Mouse (Mus musculus): Measurements from ENCODE around the gene Klhl21. TPM values are rescaled to one million over a fixed set of nuclear protein-coding genes. Genes with fewer than 3 reads are reported as not detected.

Klhl21 gene
- total RNA-seq (2021): 10 to 100 TPM; 18.5 to 19.3 TPM
- long read RNA-seq, experiment 1, transcript Klhl21-201 (4 exons, 3,986 nt): major isoform, 9 of 17 reads
- long read RNA-seq, experiment 1, partial matches to known transcripts: 7 of 17 reads
- long read RNA-seq, experiment 1, other reads (novel, unspliced or antisense): 1 of 17 reads
- long read RNA-seq, experiment 2, transcript Klhl21-201 (4 exons, 3,986 nt): major isoform, 9 of 22 reads
- long read RNA-seq, experiment 2, partial matches to known transcripts: 8 of 22 reads
- long read RNA-seq, experiment 2, other reads (novel, unspliced or antisense): 5 of 22 reads

GRCm38 (mm10) chr4:152008622-152009075 is at the start of gene Klhl21:
Klhl21 (plus strand) TSS chr4:152008803.
- intact Hi-C loops (cut with DNase I): loop anchor here (1.0 kb wide), 2 partner anchors 12 to 80 kb away; partner anchors contain the start of gene Phf13
- no peak for TF ChIP-seq CTCF (IDR thresholded peaks at IDR 0.05)
- peak within 1 kb of the TSS; percentile 96 for H3K27ac ChIP-seq

GRCm38 (mm10) chr4:151959849-151960512 is 48.6 kb upstream of the Klhl21 start:
- DNase-seq (ENCODE audit: extremely low spot score in 1 of 2, low spot score in 2 of 2): no peak
- intact Hi-C loops (cut with DNase I): no loop called here

More at GRCm38 (mm10) chr4:152008622-152009075, at the start of gene Klhl21:
- H3K4me3 ChIP-seq: peak within 1 kb of the TSS; percentile 78
- DNase-seq (ENCODE audit: extremely low spot score in 1 of 2, low spot score in 2 of 2): peak; percentile 90 to 92

GRCm38 (mm10) chr4:151960513-151960854 is 48.1 kb upstream of the Klhl21 start:
- Histone ChIP-seq H3K4me3 (no peak overlapping the region), H3K27ac (no peak overlapping the region)
- intact Hi-C loops (cut with DNase I): no loop called here
- no peak for DNase-seq (ENCODE audit: extremely low spot score in 1 of 2, low spot score in 2 of 2)
- no peak for TF ChIP-seq CTCF (IDR thresholded peaks at IDR 0.05)

More at GRCm38 (mm10) chr4:151959849-151960512, 48.6 kb upstream of the Klhl21 start:
- Histone ChIP-seq H3K27ac (no peak overlapping the region), H3K4me3 (no peak overlapping the region)
- TF ChIP-seq CTCF (IDR thresholded peaks at IDR 0.05): no peak

- TF ChIP-seq CTCF (IDR thresholded peaks at IDR 0.05): no peak
- intact Hi-C loops (cut with DNase I): no loop called here
Measured at GRCm38 (mm10) chr4:151962817-151963216, 45.8 kb upstream of the Klhl21 start.

GRCm38 (mm10) chr4:151968204-151968921 is 40.2 kb upstream of the Klhl21 start:
- no peak overlapping the region for H3K4me3 ChIP-seq
- no peak overlapping the region for H3K27ac ChIP-seq
- no peak for TF ChIP-seq CTCF (IDR thresholded peaks at IDR 0.05)
- DNase-seq (ENCODE audit: extremely low spot score in 1 of 2, low spot score in 2 of 2): no peak
- intact Hi-C loops (cut with DNase I): no loop called here

More at GRCm38 (mm10) chr4:151962817-151963216, 45.8 kb upstream of the Klhl21 start:
- no peak overlapping the region for H3K27ac ChIP-seq
- DNase-seq (ENCODE audit: extremely low spot score in 1 of 2, low spot score in 2 of 2): no peak
- H3K4me3 ChIP-seq: no peak overlapping the region

GRCm38 (mm10) chr4:151972221-151972967 is 36.2 kb upstream of the Klhl21 start:
- intact Hi-C loops (cut with DNase I): no loop called here
- Histone ChIP-seq H3K4me3 (no peak overlapping the region), H3K27ac (no peak overlapping the region)
- no peak for DNase-seq (ENCODE audit: extremely low spot score in 1 of 2, low spot score in 2 of 2)
- peak; percentile 78 for TF ChIP-seq CTCF (IDR thresholded peaks at IDR 0.05)

- intact Hi-C loops (cut with DNase I): no loop called here
Measured at GRCm38 (mm10) chr4:151975441-151975840, 33.2 kb upstream of the Klhl21 start.

GRCm38 (mm10) chr4:151977748-151978147 is 30.9 kb upstream of the Klhl21 start:
- Histone ChIP-seq H3K27ac (no peak overlapping the region), H3K4me3 (no peak overlapping the region)
- intact Hi-C loops (cut with DNase I): no loop called here
- peak; percentile 95 for TF ChIP-seq CTCF (IDR thresholded peaks at IDR 0.05)
- peak; percentile 82 to 92 for DNase-seq (ENCODE audit: extremely low spot score in 1 of 2, low spot score in 2 of 2)

More at GRCm38 (mm10) chr4:151975441-151975840, 33.2 kb upstream of the Klhl21 start:
- H3K27ac ChIP-seq: no peak overlapping the region
- no peak for DNase-seq (ENCODE audit: extremely low spot score in 1 of 2, low spot score in 2 of 2)
- no peak overlapping the region for H3K4me3 ChIP-seq
- peak; percentile 63 for TF ChIP-seq CTCF (IDR thresholded peaks at IDR 0.05)

GRCm38 (mm10) chr4:151980699-151981098 is 27.9 kb upstream of the Klhl21 start:
- intact Hi-C loops (cut with DNase I): loop anchor here (2.0 kb wide), 3 partner anchors 50 to 116 kb away; partner anchors contain the start of genes Nol9 and Tas1r1
- DNase-seq (ENCODE audit: extremely low spot score in 1 of 2, low spot score in 2 of 2): no peak
- H3K27ac ChIP-seq: no peak overlapping the region
- TF ChIP-seq CTCF (IDR thresholded peaks at IDR 0.05): peak; percentile 58
- no peak overlapping the region for H3K4me3 ChIP-seq

GRCm38 (mm10) chr4:151981363-151981762 is 27.2 kb upstream of the Klhl21 start:
- TF ChIP-seq CTCF (IDR thresholded peaks at IDR 0.05): peak; percentile 100
- Histone ChIP-seq H3K4me3 (no peak overlapping the region), H3K27ac (no peak overlapping the region)
- peak; percentile 77 to 86 for DNase-seq (ENCODE audit: extremely low spot score in 1 of 2, low spot score in 2 of 2)
- intact Hi-C loops (cut with DNase I): loop anchor here (2.0 kb wide), 3 partner anchors 49 to 115 kb away; partner anchors contain the start of genes Nol9 and Tas1r1

GRCm38 (mm10) chr4:151983043-151983442 is 25.6 kb upstream of the Klhl21 start:
- intact Hi-C loops (cut with DNase I): no loop called here

More at GRCm38 (mm10) chr4:151983043-151983442, 25.6 kb upstream of the Klhl21 start:
- no peak for TF ChIP-seq CTCF (IDR thresholded peaks at IDR 0.05)
- H3K27ac ChIP-seq: no peak overlapping the region
- H3K4me3 ChIP-seq: no peak overlapping the region
- no peak for DNase-seq (ENCODE audit: extremely low spot score in 1 of 2, low spot score in 2 of 2)
